Mouse (Mus musculus): ENCODE data around the gene Zfyve21.

- no peak for TF ChIP-seq POLR2A (IDR thresholded peaks at IDR 0.05; ENCODE audit: extremely low read depth, insufficient read depth, low read length)
- no peak for TF ChIP-seq CTCF (IDR thresholded peaks at IDR 0.05; ENCODE audit: low read depth, low read length)
These were observed 45.5 kb upstream of the Zfyve21 start for GRCm38 (mm10) chr12:111768322-111768928.

All from liver, adult 2 months (tissue).